Mouse (Mus musculus) bone marrow, adult 2 months (tissue): ENCODE results near the gene Ptprg. TPM values are rescaled to one million over a fixed set of nuclear protein-coding genes. Genes with fewer than 3 reads are reported as not detected.

Experiments
- H3K27ac ChIP-seq: fragments of 200-500 bp; 2 replicates; pipeline ENCODE4 v1.5.1; 2012; ENCODE audit warnings: low read depth, mild to moderate bottlenecking, control low read depth, inconsistent platforms, low read length; ENCODE audit not compliant: control insufficient read depth, poor library complexity, insufficient read depth
- H3K4me1 ChIP-seq: fragments of 200-500 bp; 2 replicates; pipeline ENCODE4 v1.6.1; 2011; ENCODE audit warnings: low read length; ENCODE audit not compliant: control insufficient read depth, insufficient read depth
- H3K4me3 ChIP-seq: fragments of 200-500 bp; replicated peaks from 2 replicates; pipeline ENCODE3; 2011; ENCODE audit warnings: mild to moderate bottlenecking, low read depth, low read length, control low read depth; ENCODE audit not compliant: control insufficient read depth
- CTCF ChIP-seq: fragments of 200-500 bp; IDR thresholded peaks from 2 replicates; pipeline ENCODE4 v1.5.1; 2011; ENCODE audit warnings: low read length, control low read depth; ENCODE audit not compliant: control insufficient read depth, insufficient read depth
- POLR2A ChIP-seq: fragments of 200-500 bp; IDR thresholded peaks from 2 replicates; pipeline ENCODE4 v1.6.1; 2011; ENCODE audit warnings: low read depth, mild to moderate bottlenecking, control low read depth, low read length, borderline replicate concordance; ENCODE audit not compliant: control insufficient read depth
- WGBS: fragments of 180-500 bp; shearing (Covaris S2); methylation state at CpG from one replicate; pipeline ENCODE4 v1.1.7; 2018; 5-methylcytosine and 5-hydroxymethylcytosine counted together
- polyA plus RNA-seq: library from polyadenylated mRNA; stranded (reverse); fragments of >200 nt; gene quantifications from 2 replicates; pipeline ENCODE4 v1.2.4, GENCODE M21; 2011; ENCODE audit warnings: low replicate concordance; ENCODE audit not compliant: missing spikeins, insufficient read depth, insufficient read length

Ptprg gene
- polyA plus RNA-seq, 1 experiment: 0.27 TPM

- no peak for TF ChIP-seq POLR2A
- TF ChIP-seq CTCF: no peak
- WGBS: 70% methylated on average over 4 of the region's 4 CpGs
Observed at GRCm38 (mm10) chr14:12079833-12080401, 526.6 kb downstream of the Ptprg start.

GRCm38 (mm10) chr14:12082131-12082921 lies 529.0 kb downstream of the Ptprg start:
- Histone ChIP-seq H3K27ac (no peak overlapping the region), H3K4me1 (no peaks in the 10 kb centered on the region), H3K4me3 (no peak overlapping the region)
- no peak for TF ChIP-seq POLR2A
- TF ChIP-seq CTCF: no peak
- 68% methylated on average over 6 of the region's 6 CpGs for WGBS

More at GRCm38 (mm10) chr14:12079833-12080401, 526.6 kb downstream of the Ptprg start:
- H3K4me3 ChIP-seq: no peak overlapping the region
- H3K27ac ChIP-seq: no peak overlapping the region
- H3K4me1 ChIP-seq: no peaks in the 10 kb centered on the region

- H3K27ac ChIP-seq: no peak overlapping the region
- no peak overlapping the region for H3K4me3 ChIP-seq
- TF ChIP-seq POLR2A (no peak), CTCF (no peak)
- no peaks in the 10 kb centered on the region for H3K4me1 ChIP-seq
- 71% methylated on average over 4 of the region's 4 CpGs for WGBS
Observed at GRCm38 (mm10) chr14:12084076-12084475, 530.7 kb downstream of the Ptprg start.

GRCm38 (mm10) chr14:12085078-12085477 lies 531.7 kb downstream of the Ptprg start:
- TF ChIP-seq POLR2A: no peak
- TF ChIP-seq CTCF: no peak
- Histone ChIP-seq H3K4me1 (no peaks in the 10 kb centered on the region), H3K27ac (no peak overlapping the region), H3K4me3 (no peak overlapping the region)
- 56% methylated on average over 4 of the region's 4 CpGs for WGBS

GRCm38 (mm10) chr14:12086167-12086566 lies 532.8 kb downstream of the Ptprg start:
- TF ChIP-seq CTCF (no peak), POLR2A (no peak)

GRCm38 (mm10) chr14:12089954-12090353 lies 536.6 kb downstream of the Ptprg start:
- no peak for TF ChIP-seq POLR2A
- no peak overlapping the region for H3K27ac ChIP-seq

More at GRCm38 (mm10) chr14:12086167-12086566, 532.8 kb downstream of the Ptprg start:
- WGBS: 87% methylated on average over 5 of the region's 5 CpGs
- no peak overlapping the region for H3K4me3 ChIP-seq
- no peak overlapping the region for H3K27ac ChIP-seq
- H3K4me1 ChIP-seq: no peaks in the 10 kb centered on the region

GRCm38 (mm10) chr14:12091730-12092129 lies 538.4 kb downstream of the Ptprg start:
- 74% methylated on average over 3 of the region's 3 CpGs for whole genome bisulfite sequencing
- no peak for TF ChIP-seq POLR2A
- TF ChIP-seq CTCF: no peak
- Histone ChIP-seq H3K4me1 (no peaks in the 10 kb centered on the region), H3K4me3 (no peak overlapping the region), H3K27ac (no peak overlapping the region)

More at GRCm38 (mm10) chr14:12089954-12090353, 536.6 kb downstream of the Ptprg start:
- no peaks in the 10 kb centered on the region for H3K4me1 ChIP-seq
- H3K4me3 ChIP-seq: no peak overlapping the region

- no peak overlapping the region for H3K4me3 ChIP-seq
- H3K27ac ChIP-seq: no peak overlapping the region
- H3K4me1 ChIP-seq: no peaks in the 10 kb centered on the region
- TF ChIP-seq CTCF (no peak), POLR2A (no peak)
- WGBS: 19% methylated on average over 12 of the region's 12 CpGs
Observed at GRCm38 (mm10) chr14:12099390-12100333, 546.3 kb downstream of the Ptprg start.
